Mouse (Mus musculus) midbrain, embryonic 15.5 days (tissue): Measurements from ENCODE around the gene Gm10337. TPM values are rescaled to one million over a fixed set of nuclear protein-coding genes. Genes with fewer than 3 reads are reported as not detected.

Experiments used
- ATAC-seq: fragments of 200-750 bp; cut with Nextera tagmentation; replicated peaks from 2 replicates; pipeline ENCODE4 v1.8.0; 2017; ENCODE audit warnings: moderate TSS enrichment
- H3K27ac ChIP-seq: fragments of 300-500 bp; sonication (generic); 2 replicates; pipeline ENCODE4 v1.5.1; 2015; ENCODE audit warnings: mild to moderate bottlenecking, inconsistent platforms
- H3K27me3 ChIP-seq: fragments of 300-500 bp; sonication (generic); replicated peaks from 2 replicates; pipeline ENCODE4 v1.6.1; 2015; ENCODE audit warnings: inconsistent platforms
- H3K36me3 ChIP-seq: fragments of 300-500 bp; sonication (generic); replicated peaks from 2 replicates; pipeline ENCODE4 v1.6.1; 2015; ENCODE audit warnings: inconsistent platforms
- H3K4me1 ChIP-seq: fragments of 300-500 bp; sonication (generic); 2 replicates; pipeline ENCODE4 v1.6.1; 2015; ENCODE audit warnings: inconsistent platforms
- H3K4me2 ChIP-seq: fragments of 300-500 bp; sonication (generic); 2 replicates; pipeline ENCODE4 v1.6.1; 2015; ENCODE audit warnings: inconsistent platforms, mild to moderate bottlenecking, moderate library complexity
- H3K4me3 ChIP-seq: fragments of 300-500 bp; sonication (generic); 2 replicates; pipeline ENCODE4 v1.5.1; 2015; ENCODE audit warnings: mild to moderate bottlenecking, inconsistent platforms
- H3K9ac ChIP-seq: fragments of 300-500 bp; sonication (generic); 2 replicates; pipeline ENCODE4 v1.6.1; 2015; ENCODE audit warnings: mild to moderate bottlenecking, inconsistent platforms
- H3K9me3 ChIP-seq: fragments of 300-500 bp; sonication (generic); 2 replicates; pipeline ENCODE4 v1.6.1; 2016; ENCODE audit warnings: inconsistent platforms
- WGBS: fragments of 180-500 bp; shearing (Covaris S2); methylation state at CpG from one replicate; pipeline ENCODE4 v1.1.7; 2015; ENCODE audit warnings: mixed read lengths; 5-methylcytosine and 5-hydroxymethylcytosine counted together
- polyA plus RNA-seq: library from polyadenylated mRNA; unstranded; fragments of >200 nt; fragmentation: Nextera tagmentation; extraction: Ambion mirVana; gene quantifications from 2 replicates; pipeline ENCODE4 v1.2.1, GENCODE M21; 2015

Gm10337 gene
- polyA plus RNA-seq, 1 experiment from 2014 or later: 13.8 TPM

- WGBS: 81% methylated on average over 3 of the region's 3 CpGs
- H3K36me3 ChIP-seq: 0 out of 2 replicates have a peak, but pooled peaks cover 15% of the 10 kb centered on the region
- 0 out of 2 replicates have a peak, but pooled peaks have one; percentile 27 for ATAC-seq
Measured at GRCm38 (mm10) chr15:102546677-102547427, 43.3 kb downstream of the Gm10337 start.

DNA sequence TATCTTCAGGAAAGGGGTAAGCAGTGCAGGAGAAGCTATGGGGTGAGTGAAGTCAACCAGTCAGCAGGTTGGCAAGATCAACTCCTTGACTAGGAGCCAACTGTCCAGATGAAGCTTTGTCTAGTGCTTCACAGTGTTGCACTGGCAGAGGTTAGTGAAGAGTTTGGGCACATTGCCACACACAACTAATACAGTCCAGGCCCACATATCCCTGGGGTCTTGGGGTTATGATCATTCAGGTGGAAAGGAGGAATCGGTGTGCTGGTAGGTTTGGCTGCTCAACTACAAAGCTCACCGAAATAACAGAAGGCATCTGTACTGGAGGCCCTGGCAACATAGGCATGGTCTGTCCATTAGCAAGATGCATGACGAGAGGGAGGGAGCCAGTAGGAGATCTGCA lies 44.0 kb downstream of the Gm10337 start:
- H3K4me2 ChIP-seq: no peak overlapping the region
- H3K27ac ChIP-seq: 0 out of 2 replicates have a peak overlapping the region, but pooled peaks have one; percentile 20
- ATAC-seq: no peak
- no peaks in the 10 kb centered on the region for H3K27me3 ChIP-seq
- peaks cover 7% of the 10 kb centered on the region; the same call in 1 of the 2 replicates for H3K4me1 ChIP-seq
- H3K9me3 ChIP-seq: no peaks in the 10 kb centered on the region
- H3K4me3 ChIP-seq: no peak overlapping the region
- H3K9ac ChIP-seq: no peak overlapping the region
- WGBS: 77% methylated on average over 3 of the region's 3 CpGs
- H3K36me3 ChIP-seq: peaks cover 15% of the 10 kb centered on the region; the same call in 1 of the 2 replicates

More at GRCm38 (mm10) chr15:102546677-102547427, 43.3 kb downstream of the Gm10337 start:
- Histone ChIP-seq H3K9ac (no peak overlapping the region), H3K27me3 (no peaks in the 10 kb centered on the region), H3K4me1 (peaks cover 7% of the 10 kb centered on the region; the same call in 1 of the 2 replicates), H3K4me3 (no peak overlapping the region), H3K4me2 (no peak overlapping the region), H3K9me3 (no peaks in the 10 kb centered on the region), H3K27ac (0 out of 2 replicates have a peak overlapping the region, but pooled peaks have one; percentile 20)

GRCm38 (mm10) chr15:102552599-102552998 lies 49.1 kb downstream of the Gm10337 start:
- no peaks in the 10 kb centered on the region for H3K4me1 ChIP-seq
- no peak overlapping the region for H3K4me2 ChIP-seq
- no peaks in the 10 kb centered on the region for H3K27me3 ChIP-seq
- 96% methylated on average over 5 of the region's 5 CpGs for WGBS
- H3K36me3 ChIP-seq: peaks cover 15% of the 10 kb centered on the region; the same call in 1 of the 2 replicates
- no peak overlapping the region for H3K27ac ChIP-seq
- H3K9ac ChIP-seq: no peak overlapping the region
- ATAC-seq: no peak
- H3K9me3 ChIP-seq: no peaks in the 10 kb centered on the region
- H3K4me3 ChIP-seq: no peak overlapping the region

Other genes with a start within 250 kb of the Gm10337 start
- 4.1 and 6.4 TPM in 2 replicates for gene Rarg, start 246.2 kb upstream of the Gm10337 start, polyA plus RNA-seq
- gene Gm9918, start 233.2 kb upstream of the Gm10337 start, polyA plus RNA-seq: 0.10 TPM in 1 of 2 replicates, not detected in the other
- 58.5 and 64.0 TPM in 2 replicates for gene Mfsd5, start 224.3 kb upstream of the Gm10337 start, polyA plus RNA-seq
- 5.5 and 7.5 TPM in 2 replicates for gene Espl1, start 207.5 kb upstream of the Gm10337 start, polyA plus RNA-seq
- 450 and 466 TPM in 2 replicates for gene Pfdn5, start 177.6 kb upstream of the Gm10337 start, polyA plus RNA-seq
- gene Myg1, start 172.0 kb upstream of the Gm10337 start, polyA plus RNA-seq: 91.8 and 103 TPM in 2 replicates
- 37.4 and 37.9 TPM in 2 replicates for gene Aaas, start 153.0 kb upstream of the Gm10337 start, polyA plus RNA-seq
- gene Sp7, start 136.5 kb upstream of the Gm10337 start, polyA plus RNA-seq: 0.09 and 0.26 TPM in 2 replicates
- gene Sp1, start 97.6 kb upstream of the Gm10337 start, polyA plus RNA-seq: 3.4 and 4.1 TPM in 2 replicates
- 0.30 and 0.34 TPM in 2 replicates for gene Amhr2, start 58.4 kb upstream of the Gm10337 start, polyA plus RNA-seq
- 103 and 107 TPM in 2 replicates for gene Prr13, start 44.7 kb upstream of the Gm10337 start, polyA plus RNA-seq
- gene Pcbp2, start 33.2 kb upstream of the Gm10337 start, polyA plus RNA-seq: 123 and 126 TPM in 2 replicates
- gene Map3k12, start 13.3 kb downstream of the Gm10337 start, polyA plus RNA-seq: 62.2 and 63.6 TPM in 2 replicates
- gene Tarbp2, start 14.5 kb downstream of the Gm10337 start, polyA plus RNA-seq: 104 and 108 TPM in 2 replicates
- 1.8 and 2.4 TPM in 2 replicates for gene Npff, start 21.2 kb downstream of the Gm10337 start, polyA plus RNA-seq
- gene Gm28047, start 121.3 kb downstream of the Gm10337 start, polyA plus RNA-seq: not detected in 2 replicates
- gene Atf7, start 121.7 kb downstream of the Gm10337 start, polyA plus RNA-seq: 15.6 and 20.0 TPM in 2 replicates
- 39.5 and 43.4 TPM in 2 replicates for gene Atp5g2, start 168.6 kb downstream of the Gm10337 start, polyA plus RNA-seq
- 41.9 and 43.0 TPM in 2 replicates for gene Calcoco1, start 218.5 kb downstream of the Gm10337 start, polyA plus RNA-seq